Mouse (Mus musculus): ENCODE measurements around the gene Fam222b.
A peak's percentile ranks its signal among the peaks of the same experiment; 100 is the strongest.
"Not testable (repeated sequence)": the region's sequence is repeated elsewhere in the genome, so short reads cannot be mapped to it uniquely, and the experiment has no call there.

The Fam222b gene

GRCm38 (mm10) chr11:78135314-78135713, 40.9 kb downstream of the Fam222b start:
- DNase-seq (ENCODE audit: low read depth, low spot score) = not testable (repeated sequence)

DNA sequence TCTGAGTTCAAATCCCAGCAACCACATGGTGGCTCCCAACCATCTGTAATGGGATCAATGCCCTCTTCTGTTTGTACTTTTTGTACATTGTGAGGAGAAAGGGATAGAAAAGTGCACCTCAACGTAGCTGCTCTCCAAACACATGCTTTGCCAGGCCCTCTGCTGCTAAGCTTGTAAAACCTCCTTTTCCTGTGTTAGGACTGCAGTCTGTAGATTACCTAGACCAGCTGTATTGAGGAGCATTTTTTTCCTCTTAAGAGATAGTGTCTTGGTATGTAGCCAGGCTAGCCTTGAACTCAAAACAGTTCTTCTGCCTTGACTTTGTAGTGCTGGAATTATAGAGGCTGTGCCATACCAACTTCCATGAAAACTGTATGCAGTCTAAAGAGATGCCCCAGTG, 41.7 kb downstream of the Fam222b start:
- DNase-seq (ENCODE audit: low read depth, low spot score) = no peak

DNA sequence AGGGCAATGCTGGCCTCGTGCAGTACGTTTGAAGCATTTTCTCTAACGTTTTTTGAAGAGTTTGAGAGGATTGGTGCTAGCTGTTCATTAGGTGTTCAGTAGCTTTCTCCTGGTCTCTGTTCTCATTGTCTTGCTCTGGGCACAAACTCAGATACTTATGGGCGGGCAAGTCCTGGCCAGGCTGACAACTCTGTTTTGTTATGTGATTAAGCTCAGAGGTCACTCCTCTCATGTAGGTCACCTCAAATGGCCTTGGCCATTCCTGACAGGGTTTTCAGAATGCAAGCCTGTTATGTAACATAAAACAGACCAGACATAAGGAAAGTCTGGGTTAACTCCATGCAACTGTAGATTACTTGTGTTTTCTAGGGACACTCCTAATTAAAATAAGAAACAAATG, 43.1 kb downstream of the Fam222b start:
- peak; percentile 64 for DNase-seq (ENCODE audit: low read depth, low spot score)

DNA sequence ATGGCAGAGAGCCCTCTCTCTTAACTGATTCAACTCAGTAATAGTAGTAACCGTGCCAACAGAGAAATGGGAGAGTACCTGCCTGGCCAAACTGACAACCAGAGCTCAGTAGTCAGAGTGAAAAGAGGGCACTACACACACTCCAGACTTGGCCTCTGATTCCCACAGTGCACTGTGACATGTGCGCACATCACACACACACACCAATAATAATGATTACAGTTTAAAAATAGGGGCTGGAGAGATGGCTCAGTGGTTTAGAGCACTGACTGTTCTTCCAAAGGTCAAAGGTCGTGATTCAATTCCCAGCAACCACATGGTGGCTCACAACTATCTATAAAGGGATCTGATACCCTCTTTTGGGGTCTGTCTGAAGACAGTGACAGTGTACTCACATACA, 43.6 kb downstream of the Fam222b start:
- no peak for DNase-seq (ENCODE audit: low read depth, low spot score)

DNA sequence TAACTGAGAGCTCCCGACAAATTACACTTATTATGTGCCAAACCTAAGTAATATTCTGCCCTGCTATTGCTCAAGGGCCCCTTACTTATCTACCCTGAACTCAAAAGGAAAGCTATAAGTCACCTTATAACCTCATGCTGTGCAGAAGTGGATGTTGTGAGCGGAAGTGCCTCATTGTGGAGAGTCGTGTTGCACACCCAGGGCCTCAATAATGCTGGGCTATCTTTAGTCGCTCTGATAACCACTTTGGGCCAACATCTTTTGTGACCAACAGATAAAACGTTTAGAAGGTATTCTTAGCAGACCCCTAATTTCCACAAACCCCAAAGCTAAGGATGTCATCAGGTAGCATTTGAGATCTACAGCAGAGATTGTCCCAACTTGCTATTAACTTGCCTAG, 46.2 kb downstream of the Fam222b start:
- no peak for DNase-seq (ENCODE audit: low read depth, low spot score)

GRCm38 (mm10) chr11:78143520-78143919, 49.1 kb downstream of the Fam222b start:
- DNase-seq (ENCODE audit: low read depth, low spot score) = no peak

DNA sequence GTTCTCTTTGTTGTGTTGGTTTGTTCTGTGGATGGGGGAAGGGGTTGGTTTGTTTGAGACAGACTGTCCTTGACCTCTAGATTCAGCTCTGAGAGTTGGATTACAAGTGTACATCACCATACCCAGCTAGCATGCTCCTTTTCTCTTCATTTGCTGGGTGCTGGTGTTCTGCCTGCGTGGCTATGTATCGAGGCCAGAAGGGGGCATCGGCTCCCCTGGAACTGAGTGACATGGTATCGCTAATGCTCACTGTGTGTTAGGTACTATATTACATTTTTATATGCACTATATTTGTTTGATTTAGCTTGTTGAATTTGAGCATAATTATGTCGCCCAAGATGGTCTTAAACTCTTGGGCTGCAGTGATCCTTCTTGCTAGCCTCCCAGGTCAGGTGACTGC, 51.7 kb downstream of the Fam222b start:
- no peak for DNase-seq (ENCODE audit: low read depth, low spot score)

GRCm38 (mm10) chr11:78146707-78147543, 52.5 kb downstream of the Fam222b start:
- DNase-seq (ENCODE audit: low read depth, low spot score) = no peak

- DNase-seq (ENCODE audit: low read depth, low spot score) = peak; percentile 78
Observed at GRCm38 (mm10) chr11:78151161-78151560, 56.7 kb downstream of the Fam222b start.

GRCm38 (mm10) chr11:78152299-78153231, 58.1 kb downstream of the Fam222b start:
- no peak for DNase-seq (ENCODE audit: low read depth, low spot score)

DNA sequence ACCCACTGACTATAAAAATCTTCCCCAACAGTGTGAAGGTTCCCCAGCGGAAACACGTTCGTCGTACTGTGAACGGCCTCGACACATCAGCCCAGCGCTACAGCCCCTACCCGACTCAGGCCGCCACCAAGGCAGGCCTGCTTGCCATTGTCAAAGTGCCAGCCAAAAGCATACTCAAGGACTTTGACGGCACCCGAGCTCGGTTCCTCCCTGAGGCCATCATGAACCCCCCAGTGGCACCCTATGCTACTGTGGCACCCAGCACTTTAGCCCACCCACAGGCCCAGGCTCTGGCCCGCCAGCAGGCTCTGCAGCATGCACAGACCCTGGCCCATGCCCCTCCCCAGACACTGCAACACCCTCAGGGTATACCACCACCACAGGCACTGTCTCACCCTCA, 59.3 kb downstream of the Fam222b start:
- DNase-seq (ENCODE audit: low read depth, low spot score) = no peak

- no peak for DNase-seq (ENCODE audit: low read depth, low spot score)
Observed at GRCm38 (mm10) chr11:78155674-78156073, 61.2 kb downstream of the Fam222b start.

GRCm38 (mm10) chr11:78156156-78156699, 61.8 kb downstream of the Fam222b start:
- no peak for DNase-seq (ENCODE audit: low read depth, low spot score)

DNA sequence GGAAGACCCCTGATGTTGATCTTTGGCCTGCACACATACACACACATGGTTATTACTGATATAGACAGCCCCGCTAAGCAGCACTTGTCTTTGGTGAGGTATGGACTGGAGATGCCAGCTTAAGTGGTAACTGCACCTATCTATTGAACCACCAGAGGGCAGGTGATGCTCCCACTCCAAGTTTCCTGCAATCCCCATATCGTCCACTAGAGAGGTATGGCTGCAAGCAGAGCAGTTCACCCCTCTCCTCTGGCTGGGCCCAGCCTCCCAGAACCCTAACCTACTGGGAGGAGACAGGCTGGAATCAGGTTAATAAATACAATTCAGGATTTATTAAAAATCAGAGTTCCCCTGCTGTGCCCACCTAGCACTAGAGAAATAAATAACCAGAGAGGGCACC, 64.6 kb downstream of the Fam222b start:
- DNase-seq (ENCODE audit: low read depth, low spot score) = peak; percentile 93

DNA sequence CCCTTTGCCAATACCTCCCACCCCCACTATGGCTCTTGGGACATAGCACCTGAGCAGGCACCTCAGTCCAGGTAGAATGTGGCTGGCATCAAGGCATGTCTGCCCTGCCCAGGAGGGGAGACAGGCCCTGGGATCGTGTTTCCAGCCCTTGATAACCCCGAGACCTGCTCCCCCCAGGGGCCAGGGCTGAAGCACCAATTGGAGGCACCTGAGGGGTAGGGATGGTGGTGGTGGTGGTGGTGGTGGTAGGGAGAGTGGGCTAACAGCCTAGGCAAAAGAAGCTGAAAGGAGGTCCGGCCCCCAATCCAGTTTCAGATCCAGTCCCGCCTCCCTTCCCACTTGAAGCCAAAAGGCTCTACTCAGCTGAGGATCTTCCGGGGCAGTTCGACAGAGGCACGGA, 65.1 kb downstream of the Fam222b start:
- peak; percentile 24 for DNase-seq (ENCODE audit: low read depth, low spot score)

GRCm38 (mm10) chr11:78160171-78160570, 65.7 kb downstream of the Fam222b start:
- peak; percentile 32 for DNase-seq (ENCODE audit: low read depth, low spot score)

GRCm38 (mm10) chr11:78160675-78161074, 66.2 kb downstream of the Fam222b start:
- no peak for DNase-seq (ENCODE audit: low read depth, low spot score)

DNA sequence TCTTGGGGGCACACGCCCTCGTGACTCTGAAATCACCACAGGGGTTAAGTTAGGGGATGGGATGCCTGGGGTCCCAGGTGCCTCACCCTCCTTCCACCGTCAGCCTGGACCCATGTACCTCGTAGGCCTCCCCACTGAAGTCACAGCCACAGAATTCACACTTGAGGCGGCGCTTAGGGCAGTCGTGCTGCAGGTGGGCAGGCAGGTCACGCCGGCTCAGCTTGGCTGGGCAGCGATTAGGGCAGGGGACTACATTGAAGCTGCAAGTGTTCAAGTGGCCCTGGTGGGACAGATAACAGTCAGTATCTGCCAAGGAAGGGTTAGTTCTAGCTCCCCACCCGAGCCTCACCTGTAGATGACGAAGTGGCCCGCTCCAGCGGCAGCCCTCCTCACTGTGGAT, 66.7 kb downstream of the Fam222b start:
- DNase-seq (ENCODE audit: low read depth, low spot score) = no peak

- no peak for DNase-seq (ENCODE audit: low read depth, low spot score)
Observed at GRCm38 (mm10) chr11:78161968-78162367, 67.5 kb downstream of the Fam222b start.

DNA sequence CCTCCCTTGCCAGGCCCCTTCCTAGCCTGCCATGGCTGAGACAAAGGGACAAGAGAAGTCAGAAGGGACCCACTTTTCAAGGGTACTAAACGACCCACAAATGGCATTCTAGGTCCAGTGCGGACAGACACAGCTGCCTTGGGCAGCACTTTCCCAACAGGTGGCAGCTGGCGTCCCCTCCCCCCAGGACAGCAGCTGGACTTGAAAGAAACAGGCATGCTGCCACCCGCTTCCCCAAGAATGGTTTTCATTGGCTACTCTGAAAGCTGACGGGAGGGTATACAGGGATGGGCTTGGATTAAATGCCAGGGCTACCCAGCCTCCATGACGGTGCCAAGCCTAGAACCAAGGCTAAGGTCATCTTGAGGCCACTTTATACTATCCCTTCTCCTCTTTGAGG, 68.0 kb downstream of the Fam222b start:
- DNase-seq (ENCODE audit: low read depth, low spot score) = no peak

DNA sequence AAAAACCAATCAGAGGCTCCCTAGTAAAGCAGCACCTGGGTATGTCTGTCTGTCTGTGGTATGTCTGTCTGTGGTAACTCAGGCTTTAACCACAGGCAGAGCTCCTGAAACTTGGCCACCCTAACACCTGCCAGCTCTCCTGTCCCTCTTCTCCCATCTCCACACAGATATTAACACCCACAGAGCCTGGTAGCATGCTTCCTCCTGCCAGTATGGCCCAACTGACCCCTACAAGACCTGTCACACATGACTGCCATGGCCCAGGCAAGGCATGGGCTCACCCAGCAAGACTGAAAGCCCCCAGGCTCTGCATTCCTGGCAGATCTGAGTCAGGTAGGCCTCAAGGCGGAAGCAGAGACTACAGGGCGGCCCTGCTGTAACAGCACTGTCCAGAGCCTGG, 68.6 kb downstream of the Fam222b start:
- DNase-seq (ENCODE audit: low read depth, low spot score) = no peak

Data from ZHBTc4 (cell line).